Mouse (Mus musculus) intestine, postnatal 0 days (tissue): ENCODE results near the gene Cdcp2. TPM values are rescaled to one million over a fixed set of nuclear protein-coding genes. Genes with fewer than 3 reads are reported as not detected.
A peak's percentile ranks its signal among the peaks of the same experiment; 100 is the strongest.

Experiments used
- ATAC-seq: fragments of 200-750 bp; cut with Nextera tagmentation; 2 replicates; pipeline ENCODE4 v1.8.0; 2017; ENCODE audit warnings: mild to moderate bottlenecking, moderate TSS enrichment, moderate library complexity
- H3K27ac ChIP-seq: fragments of 300-500 bp; sonication (generic); 2 replicates; pipeline ENCODE4 v1.5.1; 2014; ENCODE audit warnings: mild to moderate bottlenecking, low read depth, low read length, moderate library complexity
- H3K27me3 ChIP-seq: fragments of 300-500 bp; sonication (generic); replicated peaks from 2 replicates; pipeline ENCODE4 v1.6.1; 2014; ENCODE audit warnings: low read length, mixed read lengths; ENCODE audit not compliant: control insufficient read depth, insufficient read depth
- H3K36me3 ChIP-seq: fragments of 300-500 bp; sonication (generic); 2 replicates; pipeline ENCODE4 v1.6.1; 2014; ENCODE audit warnings: mild to moderate bottlenecking, moderate library complexity; ENCODE audit not compliant: control insufficient read depth, insufficient read depth
- H3K4me1 ChIP-seq: fragments of 300-500 bp; sonication (generic); replicated peaks from 2 replicates; pipeline ENCODE4 v1.6.1; 2014; ENCODE audit warnings: antibody characterized with exemption, low read length, mixed read lengths; ENCODE audit not compliant: control insufficient read depth, insufficient read depth
- H3K4me2 ChIP-seq: fragments of 300-500 bp; sonication (generic); replicated peaks from 2 replicates; pipeline ENCODE4 v1.6.1; 2014; ENCODE audit warnings: low read depth, mild to moderate bottlenecking, moderate library complexity
- H3K4me3 ChIP-seq: fragments of 300-500 bp; sonication (generic); 2 replicates; pipeline ENCODE4 v1.5.1; 2014; ENCODE audit warnings: low read depth, low read length
- H3K9ac ChIP-seq: fragments of 300-500 bp; sonication (generic); 2 replicates; pipeline ENCODE4 v1.6.1; 2014; ENCODE audit warnings: mild to moderate bottlenecking, low read depth, low read length
- H3K9me3 ChIP-seq: fragments of 300-500 bp; sonication (generic); 2 replicates; pipeline ENCODE4 v1.6.1; 2016; ENCODE audit warnings: mixed run types; ENCODE audit not compliant: control insufficient read depth
- CTCF ChIP-seq: sonication (generic); IDR thresholded peaks from 2 replicates; pipeline ENCODE4 v1.5.1; 2016; ENCODE audit warnings: low read depth, mild to moderate bottlenecking, control low read depth, antibody characterized with exemption, moderate library complexity
- WGBS: fragments of 180-500 bp; shearing (Covaris S2); extraction: QIAGEN DNeasy Blood & Tissue Kit; methylation state at CpG from one replicate; pipeline ENCODE4 v1.1.7; 2014; 5-methylcytosine and 5-hydroxymethylcytosine counted together
- polyA plus RNA-seq: library from polyadenylated mRNA; unstranded; fragments of >200 nt; fragmentation: Nextera tagmentation; extraction: Ambion mirVana; gene quantifications from 2 replicates; pipeline ENCODE4 v1.2.1, GENCODE M21; 2015

Gene Cdcp2
- polyA plus RNA-seq, 1 experiment from 2014 or later = not detected

DNA sequence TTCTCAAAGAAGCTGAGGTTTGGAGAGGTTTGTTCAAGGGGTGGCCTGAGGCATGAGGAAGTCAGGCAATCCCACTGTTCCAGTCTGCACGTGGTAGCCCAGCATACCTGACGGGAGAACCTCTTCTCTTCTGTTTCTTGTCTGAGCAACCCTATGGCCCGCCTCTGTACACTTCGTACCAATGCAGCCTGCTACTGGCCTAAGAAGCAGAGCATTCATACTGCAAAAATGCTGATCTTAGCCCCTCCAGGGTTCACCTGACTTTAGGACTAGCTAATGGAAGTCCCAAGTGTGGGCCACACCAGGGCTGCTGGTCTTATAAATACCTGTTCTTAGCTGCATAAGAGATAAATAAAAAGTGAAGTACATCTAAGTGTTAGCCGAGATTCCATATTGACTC is 38.3 kb upstream of the Cdcp2 start:
- no peaks in the 10 kb centered on the region for H3K4me1 ChIP-seq
- no peak overlapping the region for H3K4me2 ChIP-seq
- H3K27ac ChIP-seq = no peak overlapping the region
- no peak for TF ChIP-seq CTCF
- WGBS = 84% methylated on average over 5 of the region's 5 CpGs
- ATAC-seq = no peak
- H3K4me3 ChIP-seq = no peak overlapping the region
- H3K36me3 ChIP-seq = peaks cover 61% of the 10 kb centered on the region
- H3K9me3 ChIP-seq = no peaks in the 10 kb centered on the region
- H3K27me3 ChIP-seq = no peaks in the 10 kb centered on the region
- no peak overlapping the region for H3K9ac ChIP-seq

DNA sequence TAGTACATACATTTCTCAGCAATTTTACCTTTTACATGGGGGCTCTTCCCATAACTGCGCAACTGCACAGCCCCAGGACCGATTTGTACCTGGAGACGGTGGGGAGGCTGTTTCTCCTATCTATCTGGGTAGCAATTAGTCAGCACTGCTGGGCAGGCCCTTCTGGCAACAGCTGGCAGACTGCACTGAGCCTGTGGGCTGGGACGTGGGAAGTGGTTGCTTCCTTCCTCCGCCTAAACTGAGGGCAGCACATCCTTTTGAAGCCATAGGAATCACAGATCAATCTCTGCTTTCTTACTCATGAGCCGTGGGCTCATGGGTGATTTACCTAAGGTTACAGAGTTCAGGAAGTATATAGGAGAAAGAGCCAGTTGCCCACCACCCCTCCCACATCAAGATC is 37.9 kb upstream of the Cdcp2 start:
- Histone ChIP-seq H3K9ac (no peak overlapping the region), H3K4me3 (no peak overlapping the region), H3K27me3 (no peaks in the 10 kb centered on the region), H3K4me1 (no peaks in the 10 kb centered on the region), H3K9me3 (no peaks in the 10 kb centered on the region), H3K36me3 (peaks cover 66% of the 10 kb centered on the region), H3K27ac (no peak overlapping the region), H3K4me2 (no peak overlapping the region)
- TF ChIP-seq CTCF = no peak
- no peak for ATAC-seq
- 72% methylated on average over 6 of the region's 6 CpGs for WGBS

DNA sequence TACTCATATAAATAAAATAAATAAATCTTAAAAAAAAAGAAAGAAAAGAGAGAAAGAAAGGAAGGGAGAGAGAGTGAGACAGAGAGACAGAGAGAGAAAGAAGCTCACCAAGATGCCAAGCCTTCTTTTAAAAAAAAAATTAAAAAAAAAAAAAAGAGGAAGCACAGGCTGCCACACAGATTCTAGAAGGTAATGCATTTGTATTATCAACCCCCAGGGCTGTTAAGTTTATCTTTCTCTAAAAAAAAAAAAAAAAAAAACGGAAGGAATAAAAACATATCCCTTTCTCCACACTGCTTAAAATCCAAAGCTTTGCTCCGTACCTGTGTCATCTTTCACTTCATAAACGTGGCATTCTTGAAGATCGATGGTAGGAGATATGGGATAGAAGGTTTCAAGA is 35.1 kb upstream of the Cdcp2 start:
- Histone ChIP-seq H3K27me3 (no peaks in the 10 kb centered on the region), H3K9me3 (no peaks in the 10 kb centered on the region), H3K9ac (no peak overlapping the region), H3K4me3 (no peak overlapping the region), H3K4me2 (no peak overlapping the region), H3K27ac (no peak overlapping the region), H3K4me1 (no peaks in the 10 kb centered on the region), H3K36me3 (peaks cover 71% of the 10 kb centered on the region)
- TF ChIP-seq CTCF = no peak
- ATAC-seq = no peak
- 95% methylated on average over 4 of the region's 4 CpGs for WGBS

DNA sequence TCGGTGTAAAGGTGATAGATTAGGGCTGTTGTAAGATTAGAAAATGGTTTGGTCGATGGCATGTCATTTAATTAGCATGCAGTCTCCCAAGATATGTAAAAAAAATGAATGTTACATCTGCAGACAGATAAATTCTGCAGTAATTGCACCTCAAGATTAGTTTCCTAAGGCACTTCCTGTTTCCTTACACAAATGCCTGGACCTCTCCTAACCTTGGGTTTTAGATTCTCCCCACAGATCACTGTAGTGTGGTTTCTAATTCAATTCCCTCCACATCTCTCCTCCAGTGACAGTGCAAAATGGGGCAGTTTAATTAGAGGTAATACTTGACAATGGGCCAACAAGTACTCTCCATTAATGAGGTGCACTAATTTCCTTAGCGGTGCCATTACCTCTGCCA is 33.5 kb upstream of the Cdcp2 start:
- H3K4me3 ChIP-seq = no peak overlapping the region
- H3K4me1 ChIP-seq = no peaks in the 10 kb centered on the region; the same call in 1 of the 2 replicates
- no peak for TF ChIP-seq CTCF
- peaks cover 56% of the 10 kb centered on the region for H3K36me3 ChIP-seq
- H3K9me3 ChIP-seq = no peaks in the 10 kb centered on the region
- ATAC-seq = no peak
- H3K9ac ChIP-seq = no peak overlapping the region
- no peaks in the 10 kb centered on the region for H3K27me3 ChIP-seq
- no peak overlapping the region for H3K4me2 ChIP-seq
- H3K27ac ChIP-seq = no peak overlapping the region
- 82% methylated on average over 3 of the region's 3 CpGs for WGBS

DNA sequence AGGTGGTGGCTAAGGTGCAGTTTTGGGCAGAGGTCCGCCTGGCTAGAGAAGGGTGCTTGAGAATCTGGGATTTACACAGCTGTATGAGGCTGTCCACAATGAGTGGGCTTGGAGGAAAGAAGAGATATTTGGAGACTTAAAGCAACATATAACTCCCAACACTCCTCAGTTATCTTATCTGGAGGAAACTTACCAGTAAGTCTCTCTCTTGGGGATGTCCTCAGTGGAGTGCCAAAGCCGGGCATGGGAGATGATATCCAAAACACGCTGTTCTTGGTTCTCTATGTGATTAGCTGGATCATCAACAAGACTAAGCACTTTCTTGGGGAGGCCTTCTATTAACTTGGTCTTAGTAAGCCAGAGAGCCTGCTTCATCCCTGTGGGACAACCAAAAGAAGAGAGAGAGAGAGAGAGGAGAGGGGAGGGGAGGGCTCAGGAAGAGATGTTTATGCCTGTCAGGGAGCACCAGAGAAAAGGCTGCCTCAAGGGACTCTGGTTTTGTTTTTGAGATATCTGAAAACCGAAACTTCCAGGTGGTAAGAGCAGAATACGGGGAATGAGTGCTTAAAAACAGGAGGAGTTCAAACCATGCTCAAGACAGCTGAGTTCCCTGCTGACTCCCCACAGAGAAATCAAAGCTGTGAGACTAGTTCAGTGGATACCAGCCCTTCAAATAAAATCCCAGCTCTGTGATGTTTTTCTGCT is 32.1 kb upstream of the Cdcp2 start:
- Histone ChIP-seq H3K27me3 (no peaks in the 10 kb centered on the region), H3K27ac (no peak overlapping the region), H3K4me2 (no peak overlapping the region), H3K4me1 (no peaks in the 10 kb centered on the region; the same call in 1 of the 2 replicates), H3K9ac (no peak overlapping the region), H3K9me3 (no peaks in the 10 kb centered on the region), H3K36me3 (peaks cover 44% of the 10 kb centered on the region), H3K4me3 (no peak overlapping the region)
- WGBS = 91% methylated on average over 5 of the region's 5 CpGs
- no peak for TF ChIP-seq CTCF
- ATAC-seq = no peak

DNA sequence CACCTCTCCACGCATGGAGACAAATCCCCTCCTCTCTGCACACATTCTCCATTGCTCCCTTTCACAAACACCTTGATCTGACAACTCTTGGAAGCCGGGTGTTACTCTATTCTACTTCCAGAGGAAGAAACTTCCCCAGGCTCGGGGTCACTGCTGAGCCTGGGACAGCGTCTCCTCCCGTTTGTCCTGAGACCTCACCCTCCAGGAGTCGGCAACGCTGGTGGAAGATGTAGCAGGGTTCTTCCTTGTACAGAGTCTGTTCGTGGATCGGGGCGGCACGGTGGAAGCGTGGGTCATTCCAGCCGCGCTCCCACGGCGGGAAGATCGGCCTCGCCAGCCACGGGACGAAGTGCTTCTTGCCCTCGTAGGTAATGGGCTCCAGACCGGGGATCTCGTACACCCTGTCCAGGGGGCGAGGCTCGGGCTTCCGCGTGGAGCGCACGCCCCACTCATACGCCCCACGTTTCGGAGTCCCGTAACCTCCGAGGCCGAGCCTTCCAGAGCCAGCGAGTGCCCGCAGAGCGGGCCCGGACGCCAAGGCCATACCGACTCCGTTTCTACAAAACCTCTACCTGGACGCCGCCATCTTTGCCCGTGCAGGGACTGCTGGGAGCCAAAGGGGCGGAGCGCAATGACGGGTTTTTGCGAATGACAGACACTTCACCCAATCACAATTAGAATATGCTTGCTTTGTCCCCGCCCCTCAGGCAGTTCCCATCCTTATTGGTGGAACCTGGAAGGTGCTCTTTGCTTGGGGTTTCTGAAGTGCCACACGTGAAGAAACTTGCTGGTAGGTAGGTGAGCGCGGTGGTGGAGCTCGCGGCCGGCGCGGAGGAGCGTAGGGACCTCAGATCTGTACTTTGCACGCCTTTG is 30.2 kb upstream of the Cdcp2 start, which contains the start of the genes Mrpl37 and Cyb5rl:
Mrpl37 (minus strand) TSS at position 617 of the 873 bp plus-strand sequence.
Cyb5rl (plus strand) TSS at position 737 of the 873 bp plus-strand sequence.
- ATAC-seq = peak; percentile 97
- H3K9ac ChIP-seq = peak within 1 kb of the TSS; percentile 81
- no peaks in the 10 kb centered on the region for H3K9me3 ChIP-seq
- H3K27ac ChIP-seq = peak within 1 kb of the TSS; percentile 64; the same call in 1 of the 2 replicates
- H3K4me3 ChIP-seq = peak within 1 kb of the TSS; percentile 90
- no peak; the same call in 1 of the 2 replicates for TF ChIP-seq CTCF
- under 1% methylated on average over 60 of the region's 60 CpGs for WGBS
- peaks cover 26% of the 10 kb centered on the region for H3K36me3 ChIP-seq
- H3K27me3 ChIP-seq = no peaks in the 10 kb centered on the region
- H3K4me1 ChIP-seq = no peaks in the 10 kb centered on the region; the same call in 1 of the 2 replicates
- peak within 1 kb of the TSS; percentile 85 for H3K4me2 ChIP-seq
